Mouse (Mus musculus) MEL (cell line): ENCODE measurements at regions not wholly inside any gene's neighbourhood (a gene's known extent, or its start where the extent isn't known, plus 50 kb on each side); places are given as distances from the start of the nearest gene placed in this dataset.

Source experiments
- CHD1 ChIP-seq: IDR thresholded peaks from 2 replicates; pipeline ENCODE4 v1.6.1; 2012; ENCODE audit warnings: low read depth, mild to moderate bottlenecking, inconsistent platforms, low read length, improper control_type of control experiment
- CTCF ChIP-seq, 3 experiments: IDR thresholded peaks in 2 of 3; conservative IDR thresholded peaks in 1 of 3; 2 replicates each; pipeline ENCODE4 v1.5.1; 2011 to 2012; ENCODE audit warnings: low read length in 3 of 3, low read depth in 2 of 3, mild to moderate bottlenecking in 2 of 3, improper control_type of control experiment in 1 of 3, inconsistent platforms in 1 of 3, mixed read lengths in 1 of 3, moderate library complexity in 1 of 3; ENCODE audit not compliant: control insufficient read depth in 1 of 3, insufficient read depth in 1 of 3, poor library complexity in 1 of 3, severe bottlenecking in 1 of 3
- ELF1 ChIP-seq: IDR thresholded peaks from 2 replicates; pipeline ENCODE4 v1.6.1; 2014; ENCODE audit warnings: low read depth, mild to moderate bottlenecking, inconsistent platforms, low read length, improper control_type of control experiment, moderate library complexity
- GABPA ChIP-seq: IDR thresholded peaks from 2 replicates; pipeline ENCODE4 v1.6.1; 2012; ENCODE audit warnings: low read depth, mild to moderate bottlenecking, inconsistent platforms, low read length, improper control_type of control experiment, moderate library complexity
- HCFC1 ChIP-seq: IDR thresholded peaks from 2 replicates; pipeline ENCODE4 v1.6.1; 2012; ENCODE audit warnings: low read depth, mild to moderate bottlenecking, inconsistent platforms, low read length, improper control_type of control experiment, moderate library complexity
- MAZ ChIP-seq: IDR thresholded peaks from 2 replicates; pipeline ENCODE4 v1.6.1; 2012; ENCODE audit warnings: low read depth, mild to moderate bottlenecking, inconsistent platforms, low read length, improper control_type of control experiment
- MYC ChIP-seq: IDR thresholded peaks from 2 replicates; pipeline ENCODE4 v1.6.1; 2011; ENCODE audit warnings: low read depth, mild to moderate bottlenecking, low read length, improper control_type of control experiment, moderate library complexity
- NRF1 ChIP-seq: IDR thresholded peaks from 2 replicates; pipeline ENCODE4 v1.6.1; 2014; ENCODE audit warnings: low read depth, mild to moderate bottlenecking, inconsistent platforms, low read length, improper control_type of control experiment, moderate library complexity; ENCODE audit not compliant: poor library complexity, insufficient read depth, severe bottlenecking
- POLR2A ChIP-seq, 2 experiments: IDR thresholded peaks; 2 replicates each; pipeline ENCODE4 v1.6.1; 2011 to 2012; ENCODE audit warnings: low read length in 2 of 2, mild to moderate bottlenecking in 2 of 2, control low read depth in 1 of 2, improper control_type of control experiment in 1 of 2, low read depth in 1 of 2, moderate library complexity in 1 of 2; ENCODE audit not compliant: control insufficient read depth in 1 of 2, insufficient read depth in 1 of 2, poor library complexity in 1 of 2
- TCF12 ChIP-seq: IDR thresholded peaks from 2 replicates; pipeline ENCODE4 v1.6.1; 2014; ENCODE audit warnings: low read depth, mild to moderate bottlenecking, inconsistent platforms, low read length, improper control_type of control experiment, moderate library complexity
- ZMIZ1 ChIP-seq: IDR thresholded peaks from 2 replicates; pipeline ENCODE4 v1.6.1; 2012; ENCODE audit warnings: low read depth, mild to moderate bottlenecking, inconsistent platforms, low read length, improper control_type of control experiment, moderate library complexity

DNA sequence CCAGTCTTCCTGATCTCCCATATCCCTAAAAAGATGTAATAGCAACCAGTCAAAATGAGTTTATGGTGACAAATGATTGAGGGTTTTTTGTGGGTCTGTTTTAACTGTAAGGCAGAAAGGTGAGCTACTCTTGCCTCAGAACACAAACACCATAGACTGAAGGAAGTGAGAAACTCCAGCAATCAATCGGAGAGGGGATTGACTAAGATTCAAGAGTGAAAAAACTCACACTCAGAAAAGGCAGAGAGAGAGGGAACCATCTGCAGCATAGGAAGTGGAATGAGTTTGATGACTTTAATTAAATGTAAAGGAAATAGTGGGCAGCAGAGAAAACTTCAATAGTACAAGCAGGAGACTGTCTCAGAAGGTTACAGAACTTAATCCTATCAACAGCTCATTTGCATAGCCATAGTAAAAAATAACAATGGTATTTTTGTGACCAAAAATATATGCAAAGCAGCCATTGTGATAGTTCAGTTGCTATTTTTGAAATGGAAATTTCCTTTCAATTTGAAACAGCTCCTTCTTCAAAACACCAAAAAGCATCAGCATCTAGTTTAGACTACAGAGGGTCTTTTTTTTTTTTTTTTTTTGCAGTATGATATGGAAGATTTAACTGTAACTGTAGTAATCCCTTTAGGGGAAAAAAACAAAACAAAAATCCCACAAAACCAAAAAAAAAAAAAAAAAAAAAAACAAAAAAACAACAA is 442.9 kb upstream of the Tenm2 start:
- TF ChIP-seq CTCF (IDR thresholded peaks at IDR 0.05 in 2 of 3, conservative IDR thresholded peaks at IDR 0.05 in 1 of 3; ENCODE audit: control insufficient read depth in 1 of 3, insufficient read depth in 1 of 3, low read depth in 2 of 3, low read length in 3 of 3, poor library complexity in 1 of 3, severe bottlenecking in 1 of 3) (no peak), POLR2A (IDR thresholded peaks at IDR 0.05; ENCODE audit: control insufficient read depth in 1 of 2, insufficient read depth in 1 of 2, low read depth in 1 of 2, low read length in 2 of 2, poor library complexity in 1 of 2) (no peak), NRF1 (no peak), ELF1 (no peak), TCF12 (no peak), MYC (no peak), HCFC1 (no peak), CHD1 (no peak), ZMIZ1 (no peak), MAZ (no peak), GABPA (no peak)
